Mouse (Mus musculus) liver, postnatal 0 days (tissue): Measurements from ENCODE around the gene Pdlim3. TPM values are rescaled to one million over a fixed set of nuclear protein-coding genes. Genes with fewer than 3 reads are reported as not detected.

ENCODE experiments used
- ATAC-seq: fragments of 200-750 bp; cut with Nextera tagmentation; 2 replicates; pipeline ENCODE4 v1.8.0; 2017; ENCODE audit warnings: mild to moderate bottlenecking, moderate library complexity
- DNase-seq: peaks from one replicate; pipeline ENCODE4 v3.0.0-alpha.2; 2016
- H3K27ac ChIP-seq: fragments of 300-500 bp; sonication (generic); 2 replicates; pipeline ENCODE4 v1.5.1; 2014; ENCODE audit warnings: antibody characterized with exemption, moderate library complexity, mild to moderate bottlenecking, low read depth
- H3K27me3 ChIP-seq: fragments of 300-500 bp; sonication (generic); 2 replicates; pipeline ENCODE4 v1.6.1; 2014; ENCODE audit warnings: low read length, control low read depth, mixed read lengths; ENCODE audit not compliant: insufficient read depth
- H3K36me3 ChIP-seq: fragments of 300-500 bp; sonication (generic); replicated peaks from 2 replicates; pipeline ENCODE4 v1.6.1; 2014; ENCODE audit warnings: mild to moderate bottlenecking, control low read depth, low read length, moderate library complexity, mixed read lengths; ENCODE audit not compliant: insufficient read depth
- H3K4me1 ChIP-seq: fragments of 300-500 bp; sonication (generic); 2 replicates; pipeline ENCODE4 v1.6.1; 2014; ENCODE audit warnings: antibody characterized with exemption, mild to moderate bottlenecking, control low read depth; ENCODE audit not compliant: insufficient read depth
- H3K4me2 ChIP-seq: fragments of 300-500 bp; sonication (generic); 2 replicates; pipeline ENCODE4 v1.6.1; 2014; ENCODE audit warnings: low read depth, mild to moderate bottlenecking, low read length, moderate library complexity, mixed read lengths
- H3K4me3 ChIP-seq: fragments of 300-500 bp; sonication (generic); 2 replicates; pipeline ENCODE4 v1.5.1; 2014; ENCODE audit warnings: low read depth, low read length
- H3K9ac ChIP-seq: fragments of 300-500 bp; sonication (generic); replicated peaks from 2 replicates; pipeline ENCODE4 v1.6.1; 2014; ENCODE audit warnings: mild to moderate bottlenecking, moderate library complexity
- H3K9me3 ChIP-seq: fragments of 300-500 bp; sonication (generic); 2 replicates; pipeline ENCODE4 v1.6.1; 2016; ENCODE audit warnings: mild to moderate bottlenecking, control low read depth, low read length, mixed read lengths
- CTCF ChIP-seq: sonication (generic); IDR thresholded peaks from 2 replicates; pipeline ENCODE4 v1.5.1; 2016; ENCODE audit warnings: antibody characterized with exemption, low read depth
- EP300 ChIP-seq: IDR thresholded peaks from 2 replicates; pipeline ENCODE4 v1.6.1; 2016; ENCODE audit warnings: antibody characterized with exemption, low read depth, mild to moderate bottlenecking
- WGBS: fragments of 180-500 bp; shearing (Covaris S2); extraction: QIAGEN DNeasy Blood & Tissue Kit; methylation state at CpG from one replicate; pipeline ENCODE4 v1.1.7; 2014; ENCODE audit not compliant: insufficient replicate concordance; 5-methylcytosine and 5-hydroxymethylcytosine counted together
- polyA plus RNA-seq: library from polyadenylated mRNA; unstranded; fragments of >200 nt; fragmentation: Nextera tagmentation; extraction: Ambion mirVana; gene quantifications from 2 replicates; pipeline ENCODE4 v1.2.1, GENCODE M21; 2015

The Pdlim3 gene
- polyA plus RNA-seq, 1 experiment from 2014 or later, result 2.1 TPM

GRCm38 (mm10) chr8:45936986-45937385 is 51.7 kb downstream of the Pdlim3 start:
- Histone ChIP-seq H3K9ac (no peak overlapping the region), H3K27me3 (peaks cover 3% of the 10 kb centered on the region; the same call in 1 of the 2 replicates), H3K4me1 (no peaks in the 10 kb centered on the region), H3K9me3 (no peaks in the 10 kb centered on the region), H3K4me3 (no peak overlapping the region), H3K36me3 (no peaks in the 10 kb centered on the region), H3K27ac (no peak overlapping the region), H3K4me2 (no peak overlapping the region)
- no peak for TF ChIP-seq EP300
- no peak for TF ChIP-seq CTCF
- no peak for ATAC-seq
- DNase-seq, result no peak
- 81% methylated on average over 9 of the region's 9 CpGs for WGBS

- Histone ChIP-seq H3K27me3 (no peaks in the 10 kb centered on the region), H3K36me3 (no peaks in the 10 kb centered on the region), H3K27ac (no peak overlapping the region), H3K4me2 (no peak overlapping the region), H3K4me3 (no peak overlapping the region), H3K9ac (no peak overlapping the region), H3K9me3 (no peaks in the 10 kb centered on the region), H3K4me1 (no peaks in the 10 kb centered on the region)
- 80% methylated on average over 4 of the region's 4 CpGs for WGBS
- DNase-seq, result no peak
- TF ChIP-seq EP300, result no peak
- no peak for TF ChIP-seq CTCF
- ATAC-seq, result no peak
These were observed 61.0 kb downstream of the Pdlim3 start for GRCm38 (mm10) chr8:45946283-45946682.

DNA sequence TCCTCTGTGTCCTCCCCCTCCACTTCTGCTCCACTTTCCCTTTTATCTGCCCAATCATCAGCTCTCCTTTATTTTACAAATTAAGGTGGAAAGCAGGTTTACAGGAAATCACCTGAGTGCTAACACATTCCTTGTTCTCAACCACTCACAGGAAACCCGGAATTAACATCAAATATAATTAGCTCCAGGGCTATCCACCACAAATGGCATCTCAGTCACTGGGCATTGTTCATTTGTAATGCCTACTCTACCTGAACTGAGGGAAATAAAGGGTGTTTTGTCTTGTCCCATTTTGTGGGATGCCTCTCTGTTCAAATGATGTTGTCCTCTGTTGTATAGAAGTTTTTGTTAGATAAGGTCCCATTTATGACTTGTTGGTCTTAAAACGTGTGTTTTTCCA is 65.4 kb downstream of the Pdlim3 start:
- H3K4me1 ChIP-seq, result no peaks in the 10 kb centered on the region
- ATAC-seq (no peak), DNase-seq (no peak)
- H3K4me3 ChIP-seq, result no peak overlapping the region
- H3K36me3 ChIP-seq, result no peaks in the 10 kb centered on the region
- no peak overlapping the region for H3K27ac ChIP-seq
- no peaks in the 10 kb centered on the region for H3K9me3 ChIP-seq
- no peaks in the 10 kb centered on the region for H3K27me3 ChIP-seq
- 65% methylated on average over 2 of the region's 2 CpGs for WGBS
- H3K9ac ChIP-seq, result no peak overlapping the region
- H3K4me2 ChIP-seq, result no peak overlapping the region
- TF ChIP-seq CTCF (no peak), EP300 (no peak)

Other genes with a start within 250 kb of the Pdlim3 start
- gene Ccdc110, start 49.2 kb downstream of the Pdlim3 start, polyA plus RNA-seq, result not detected in 2 replicates
- 0.50 and 0.62 TPM in 2 replicates for gene 1700029J07Rik, start 89.8 kb downstream of the Pdlim3 start, polyA plus RNA-seq
- gene Ufsp2, start 90.1 kb downstream of the Pdlim3 start, polyA plus RNA-seq, result 49.5 and 50.2 TPM in 2 replicates
- gene Lrp2bp, start 113.8 kb downstream of the Pdlim3 start, polyA plus RNA-seq, result not detected in 2 replicates
- gene Ankrd37, start 120.2 kb downstream of the Pdlim3 start, polyA plus RNA-seq, result 3.0 and 9.1 TPM in 2 replicates